Mouse (Mus musculus): Measurements from ENCODE around the gene Cxcr2.

The Cxcr2 gene

GRCm38 (mm10) chr1:74153461-74154184, at the start of gene Cxcr2:
Gene Cxcr2 (plus strand): TSS chr1:74153989.
- DNase-seq (ENCODE audit: low read depth, low spot score): no peak

GRCm38 (mm10) chr1:74105660-74106059, 48.1 kb upstream of the Cxcr2 start:
- no peak for DNase-seq (ENCODE audit: low read depth, low spot score)

- no peak for DNase-seq (ENCODE audit: low read depth, low spot score)
Measured at GRCm38 (mm10) chr1:74106214-74106613, 47.6 kb upstream of the Cxcr2 start.

- no peak for DNase-seq (ENCODE audit: low read depth, low spot score)
Measured at GRCm38 (mm10) chr1:74107931-74108618, 45.7 kb upstream of the Cxcr2 start.

- DNase-seq (ENCODE audit: low read depth, low spot score): no peak
Measured at GRCm38 (mm10) chr1:74109670-74110069, 44.1 kb upstream of the Cxcr2 start.

- no peak for DNase-seq (ENCODE audit: low read depth, low spot score)
Measured at GRCm38 (mm10) chr1:74110932-74111695, 42.7 kb upstream of the Cxcr2 start.

GRCm38 (mm10) chr1:74111696-74112030, 42.1 kb upstream of the Cxcr2 start:
- DNase-seq (ENCODE audit: low read depth, low spot score): no peak

GRCm38 (mm10) chr1:74113071-74113470, 40.7 kb upstream of the Cxcr2 start:
- DNase-seq (ENCODE audit: low read depth, low spot score): no peak

- no peak for DNase-seq (ENCODE audit: low read depth, low spot score)
Measured at GRCm38 (mm10) chr1:74117876-74118275, 35.9 kb upstream of the Cxcr2 start.

GRCm38 (mm10) chr1:74119115-74119514, 34.7 kb upstream of the Cxcr2 start:
- DNase-seq (ENCODE audit: low read depth, low spot score): no peak

GRCm38 (mm10) chr1:74121138-74121537, 32.7 kb upstream of the Cxcr2 start:
- no peak for DNase-seq (ENCODE audit: low read depth, low spot score)

- no peak for DNase-seq (ENCODE audit: low read depth, low spot score)
Measured at GRCm38 (mm10) chr1:74121821-74122576, 31.8 kb upstream of the Cxcr2 start.

GRCm38 (mm10) chr1:74123215-74123614, 30.6 kb upstream of the Cxcr2 start:
- DNase-seq (ENCODE audit: low read depth, low spot score): no peak

- no peak for DNase-seq (ENCODE audit: low read depth, low spot score)
Measured at GRCm38 (mm10) chr1:74124021-74124981, 29.5 kb upstream of the Cxcr2 start, which contains the start of gene Tns1. Gene Tns1 (minus strand): TSS chr1:74124449.

GRCm38 (mm10) chr1:74124991-74125552, 28.7 kb upstream of the Cxcr2 start, which contains the start of gene Rufy4:
Gene Rufy4 (plus strand): TSS chr1:74125541.
- peak; percentile 70 for DNase-seq (ENCODE audit: low read depth, low spot score)

- DNase-seq (ENCODE audit: low read depth, low spot score): no peak
Measured at GRCm38 (mm10) chr1:74130883-74131659, 22.7 kb upstream of the Cxcr2 start.

- DNase-seq (ENCODE audit: low read depth, low spot score): no peak
Measured at GRCm38 (mm10) chr1:74132011-74132410, 21.8 kb upstream of the Cxcr2 start.

- DNase-seq (ENCODE audit: low read depth, low spot score): no peak
Measured at GRCm38 (mm10) chr1:74133954-74134353, 19.8 kb upstream of the Cxcr2 start.

GRCm38 (mm10) chr1:74135326-74135950, 18.4 kb upstream of the Cxcr2 start:
- DNase-seq (ENCODE audit: low read depth, low spot score): no peak
